In genomic region chr10:91241611-91242005, GRCm38 (mm10) we compare ENCODE assay signal across 9 mouse cellular contexts.
A peak's percentile ranks its signal among the peaks of the same experiment; 100 is the strongest.
DNase-seq lines count a peak whose midpoint lies in the region; ATAC-seq and TF ChIP-seq lines count a peak whose summit lies in the region.
"Had no signal": no experiment of that assay in that cellular context is flagged by ENCODE, and none has a peak within 500 bp of the region (broad histone marks: within the 10 kb centered on the region; RNA-seq: fewer than 3 reads in every experiment).

No protein-coding gene starts in this region.

- TF ChIP-seq CTCF in forebrain, postnatal 0 days (IDR thresholded peaks at IDR 0.05; ENCODE audit: low read depth): no peak

- no peak overlapping the region for H3K9ac ChIP-seq in forebrain, embryonic 11.5 days (ENCODE audit: low read length)
- no peak overlapping the region for H3K9ac ChIP-seq in forebrain, embryonic 16.5 days (replicated peaks; ENCODE audit: low read depth, low read length)
- no peak overlapping the region for H3K9ac ChIP-seq in forebrain, postnatal 0 days
- no peak overlapping the region for H3K9ac ChIP-seq in hindbrain, embryonic 13.5 days
- H3K9ac ChIP-seq in midbrain, embryonic 16.5 days (ENCODE audit: low read depth, low read length): no peak overlapping the region

- no peaks in the 10 kb centered on the region for H3K27me3 ChIP-seq in forebrain, embryonic 11.5 days (ENCODE audit: control insufficient read depth, insufficient read depth, low read length)
- H3K27me3 ChIP-seq in forebrain, embryonic 16.5 days (replicated peaks; ENCODE audit: control insufficient read depth, insufficient read depth, low read length): no peaks in the 10 kb centered on the region
- no peaks in the 10 kb centered on the region for H3K27me3 ChIP-seq in forebrain, postnatal 0 days (ENCODE audit: insufficient read depth, low read length)
- no peaks in the 10 kb centered on the region for H3K27me3 ChIP-seq in hindbrain, embryonic 13.5 days
- no peaks in the 10 kb centered on the region for H3K27me3 ChIP-seq in midbrain, embryonic 16.5 days (ENCODE audit: control insufficient read depth, insufficient read depth, low read depth, low read length)

- no peak for ATAC-seq in forebrain, embryonic 11.5 days (replicated peaks; ENCODE audit: low FRiP score)
- no peak for ATAC-seq in forebrain, embryonic 16.5 days
- no peak for ATAC-seq in forebrain, postnatal 0 days
- peak; percentile 54; the same call in 1 of the 2 replicates for ATAC-seq in hindbrain, embryonic 13.5 days (ENCODE audit: low FRiP score)
- 0 out of 2 replicates have a peak, but pooled peaks have one; percentile 40 for ATAC-seq in midbrain, embryonic 16.5 days
- ATAC-seq in monocyte, adult 5-6 weeks (replicated peaks; ENCODE audit: insufficient number of reproducible peaks, low FRiP score, low TSS enrichment, poor library complexity, severe bottlenecking): no peak

- no peak overlapping the region for H3K27ac ChIP-seq in forebrain, embryonic 11.5 days (ENCODE audit: low read depth, low read length)
- no peak overlapping the region for H3K27ac ChIP-seq in forebrain, embryonic 16.5 days (ENCODE audit: low read length)
- no peak overlapping the region; the same call in 1 of the 2 replicates for H3K27ac ChIP-seq in forebrain, postnatal 0 days (ENCODE audit: low read depth, low read length)
- peak overlapping the region; percentile 74 for H3K27ac ChIP-seq in hindbrain, embryonic 13.5 days
- H3K27ac ChIP-seq in midbrain, embryonic 16.5 days (ENCODE audit: low read length): no peak overlapping the region; the same call in 1 of the 2 replicates

- no peak overlapping the region for H3K4me3 ChIP-seq in forebrain, embryonic 11.5 days (ENCODE audit: low read depth, low read length)
- no peak overlapping the region for H3K4me3 ChIP-seq in forebrain, embryonic 16.5 days (replicated peaks; ENCODE audit: low read length)
- no peak overlapping the region for H3K4me3 ChIP-seq in forebrain, postnatal 0 days (ENCODE audit: low read depth, low read length)
- no peak overlapping the region for H3K4me3 ChIP-seq in hindbrain, embryonic 13.5 days
- H3K4me3 ChIP-seq in midbrain, embryonic 16.5 days (ENCODE audit: low read depth, low read length): no peak overlapping the region

- peak; percentile 69 for DNase-seq in forebrain, embryonic 11.5 days (ENCODE audit: low spot score)
- DNase-seq in forebrain, postnatal 0 days: no peak
- no peak for DNase-seq in adrenal gland, adult (ENCODE audit: inconsistent age in 2 of 2, low spot score in 1 of 2)
- DNase-seq in ovary, adult 18-20 months (ENCODE audit: low spot score): no peak
- DNase-seq: cerebellum, adult 11-12 months had no signal

- 0 out of 2 replicates have a peak, but pooled peaks cover 2% of the 10 kb centered on the region for H3K4me1 ChIP-seq in forebrain, embryonic 11.5 days (replicated peaks; ENCODE audit: control insufficient read depth, insufficient read depth, low read length)
- peaks cover 15% of the 10 kb centered on the region for H3K4me1 ChIP-seq in forebrain, embryonic 16.5 days (replicated peaks; ENCODE audit: control insufficient read depth, insufficient read depth, low read length)
- H3K4me1 ChIP-seq in forebrain, postnatal 0 days (ENCODE audit: insufficient read depth): no peaks in the 10 kb centered on the region; the same call in 1 of the 2 replicates
- peaks cover 26% of the 10 kb centered on the region for H3K4me1 ChIP-seq in hindbrain, embryonic 13.5 days (replicated peaks)
- H3K4me1 ChIP-seq in midbrain, embryonic 16.5 days (ENCODE audit: control insufficient read depth, insufficient read depth, low read length): peaks cover 4% of the 10 kb centered on the region; the same call in 1 of the 2 replicates

- 54% methylated on average over 7 of the region's 7 CpGs for WGBS in forebrain, embryonic 11.5 days
- WGBS in forebrain, embryonic 16.5 days: 48% methylated on average over 7 of the region's 7 CpGs
- WGBS in forebrain, postnatal 0 days: 35% methylated on average over 7 of the region's 7 CpGs
- 28% methylated on average over 7 of the region's 7 CpGs for WGBS in hindbrain, embryonic 13.5 days
- 18% methylated on average over 7 of the region's 7 CpGs for WGBS in midbrain, embryonic 16.5 days

- H3K36me3 ChIP-seq in forebrain, embryonic 11.5 days (ENCODE audit: control insufficient read depth, insufficient read depth, low read length): no peaks in the 10 kb centered on the region
- no peaks in the 10 kb centered on the region for H3K36me3 ChIP-seq in forebrain, embryonic 16.5 days (ENCODE audit: control insufficient read depth, insufficient read depth)
- no peaks in the 10 kb centered on the region for H3K36me3 ChIP-seq in forebrain, postnatal 0 days (ENCODE audit: insufficient read depth)
- H3K36me3 ChIP-seq in hindbrain, embryonic 13.5 days: no peaks in the 10 kb centered on the region
- H3K36me3 ChIP-seq in midbrain, embryonic 16.5 days (ENCODE audit: control insufficient read depth, insufficient read depth, low read length): no peaks in the 10 kb centered on the region

- no peak overlapping the region for H3K4me2 ChIP-seq in forebrain, embryonic 11.5 days (ENCODE audit: low read depth, low read length, severe bottlenecking)
- no peak overlapping the region for H3K4me2 ChIP-seq in forebrain, embryonic 16.5 days (ENCODE audit: low read length)
- H3K4me2 ChIP-seq in forebrain, postnatal 0 days (ENCODE audit: low read depth): peak overlapping the region; percentile 2; the same call in 1 of the 2 replicates
- no peak overlapping the region for H3K4me2 ChIP-seq in hindbrain, embryonic 13.5 days
- H3K4me2 ChIP-seq in midbrain, embryonic 16.5 days (ENCODE audit: low read length): 0 out of 2 replicates have a peak overlapping the region, but pooled peaks have one; percentile 8

- no peaks in the 10 kb centered on the region for H3K9me3 ChIP-seq in forebrain, embryonic 11.5 days (ENCODE audit: control insufficient read depth, low read length)
- H3K9me3 ChIP-seq in forebrain, embryonic 16.5 days (ENCODE audit: control insufficient read depth, low read length): no peaks in the 10 kb centered on the region
- no peaks in the 10 kb centered on the region for H3K9me3 ChIP-seq in forebrain, postnatal 0 days (ENCODE audit: low read length)
- no peaks in the 10 kb centered on the region for H3K9me3 ChIP-seq in hindbrain, embryonic 13.5 days
- no peaks in the 10 kb centered on the region for H3K9me3 ChIP-seq in midbrain, embryonic 16.5 days (replicated peaks; ENCODE audit: control insufficient read depth, low read length, poor library complexity, severe bottlenecking)

Comparison
In these comparisons a context has a peak if more than half of its experiments do, and no peak if none do; other contexts are left out.
1. H3K4me2 ChIP-seq: peak in forebrain, postnatal 0 days (single experiment) and midbrain, embryonic 16.5 days (single experiment); none in forebrain, embryonic 11.5 days (single experiment), forebrain, embryonic 16.5 days (single experiment) and hindbrain, embryonic 13.5 days (single experiment).
2. ATAC-seq: peak in hindbrain, embryonic 13.5 days (single experiment) and midbrain, embryonic 16.5 days (single experiment); none in forebrain, embryonic 11.5 days (single experiment), forebrain, embryonic 16.5 days (single experiment), forebrain, postnatal 0 days (single experiment) and monocyte, adult 5-6 weeks (single experiment).